ENCODE assay signal across 8 mouse cellular contexts in the genomic region with DNA sequence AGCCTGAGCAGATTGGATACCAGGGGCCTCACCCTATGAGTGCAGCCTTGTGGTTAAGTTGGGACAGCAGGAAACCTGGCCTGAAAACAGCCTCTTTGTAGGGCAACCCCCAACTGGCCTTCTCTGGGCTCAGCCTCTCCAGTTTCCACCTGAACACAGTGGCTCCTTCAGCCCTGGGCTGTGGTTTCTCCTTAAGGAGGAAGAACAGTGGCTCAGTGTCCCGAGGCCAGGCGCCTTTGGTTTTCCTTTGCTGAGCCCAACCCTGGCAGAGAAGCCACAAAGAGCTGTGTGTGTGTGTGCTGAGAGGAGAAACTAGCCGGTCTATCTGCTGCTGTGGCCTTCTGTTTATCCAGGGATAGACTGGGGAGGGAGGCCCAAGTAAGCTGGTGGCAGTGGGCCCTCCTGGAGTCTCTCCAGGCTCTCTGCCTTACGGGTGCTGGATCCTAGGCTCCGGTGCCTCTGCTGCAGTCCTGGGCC. TPM values are rescaled to one million over a fixed set of nuclear protein-coding genes. Genes with fewer than 3 reads are reported as not detected.
DNase-seq lines count a peak whose midpoint lies in the region; ATAC-seq and TF ChIP-seq lines count a peak whose summit lies in the region.

No protein-coding gene starts in this region.

- peak; percentile 30 for ATAC-seq in lung, postnatal 0 days
- peak; percentile 24; the same call in 1 of the 2 replicates for ATAC-seq in midbrain, postnatal 0 days (ENCODE audit: low FRiP score)

- no peaks in the 10 kb centered on the region for H3K36me3 ChIP-seq in lung, postnatal 0 days (ENCODE audit: insufficient read depth, low read length)
- H3K36me3 ChIP-seq in hindbrain, embryonic 10.5 days: no peaks in the 10 kb centered on the region
- no peaks in the 10 kb centered on the region; the same call in 1 of the 2 replicates for H3K36me3 ChIP-seq in midbrain, postnatal 0 days (ENCODE audit: insufficient read depth, low read length)

- no peak overlapping the region for H3K4me3 ChIP-seq in lung, postnatal 0 days (ENCODE audit: low read depth, low read length)
- H3K4me3 ChIP-seq in hindbrain, embryonic 10.5 days: no peak overlapping the region
- no peak overlapping the region for H3K4me3 ChIP-seq in midbrain, postnatal 0 days (ENCODE audit: low read depth, low read length)

- no peak for TF ChIP-seq CTCF in lung, postnatal 0 days (IDR thresholded peaks at IDR 0.05)
- no peak for TF ChIP-seq CTCF in midbrain, postnatal 0 days (IDR thresholded peaks at IDR 0.05)

- H3K9me3 ChIP-seq in lung, postnatal 0 days (ENCODE audit: low read length): no peaks in the 10 kb centered on the region
- no peaks in the 10 kb centered on the region for H3K9me3 ChIP-seq in hindbrain, embryonic 10.5 days
- no peaks in the 10 kb centered on the region for H3K9me3 ChIP-seq in midbrain, postnatal 0 days (ENCODE audit: low read length)

- H3K9ac ChIP-seq in lung, postnatal 0 days (replicated peaks; ENCODE audit: low read depth): no peak overlapping the region
- H3K9ac ChIP-seq in midbrain, postnatal 0 days (replicated peaks; ENCODE audit: low read length, poor library complexity, severe bottlenecking): no peak overlapping the region

- no peaks in the 10 kb centered on the region for H3K27me3 ChIP-seq in lung, postnatal 0 days (replicated peaks; ENCODE audit: insufficient read depth, low read length)
- peaks cover 37% of the 10 kb centered on the region for H3K27me3 ChIP-seq in hindbrain, embryonic 10.5 days (ENCODE audit: insufficient read depth, poor library complexity, severe bottlenecking)
- no peaks in the 10 kb centered on the region for H3K27me3 ChIP-seq in midbrain, postnatal 0 days (ENCODE audit: insufficient read depth, low read length)

- DNase-seq in cerebellum, adult 11-12 months: peak; percentile 63
- DNase-seq in cerebellum, adult 11 months: no peak
- DNase-seq in lung, postnatal 0 days (ENCODE audit: low spot score): no peak
- DNase-seq in lung, postnatal 25 days (ENCODE audit: low spot score): no peak
- DNase-seq in hindbrain, embryonic 10.5 days (ENCODE audit: low spot score): no peak
- peak; percentile 59 for DNase-seq in midbrain, postnatal 0 days (ENCODE audit: low spot score)
- no peak for DNase-seq in urinary bladder, adult 2 months (ENCODE audit: low spot score)
- no peak for DNase-seq in gastrocnemius, adult 8-10 months (ENCODE audit: low spot score in 2 of 2)

- H3K4me1 ChIP-seq in lung, postnatal 0 days (ENCODE audit: insufficient read depth, low read depth, low read length): no peaks in the 10 kb centered on the region
- peaks cover 78% of the 10 kb centered on the region for H3K4me1 ChIP-seq in hindbrain, embryonic 10.5 days (replicated peaks)
- H3K4me1 ChIP-seq in midbrain, postnatal 0 days (ENCODE audit: insufficient read depth, low read length): peaks cover 9% of the 10 kb centered on the region; the same call in 1 of the 2 replicates

- H3K27ac ChIP-seq in lung, postnatal 0 days (ENCODE audit: low read length): no peak overlapping the region
- peak overlapping the region; percentile 70 for H3K27ac ChIP-seq in hindbrain, embryonic 10.5 days
- peak overlapping the region; percentile 32; the same call in 1 of the 2 replicates for H3K27ac ChIP-seq in midbrain, postnatal 0 days (ENCODE audit: low read depth, low read length)

- H3K4me2 ChIP-seq in lung, postnatal 0 days (replicated peaks; ENCODE audit: low read depth, low read length): no peak overlapping the region
- H3K4me2 ChIP-seq in midbrain, postnatal 0 days (ENCODE audit: low read depth, low read length, poor library complexity, severe bottlenecking): no peak overlapping the region

- WGBS in lung, postnatal 0 days: 41% methylated on average over 5 of the region's 5 CpGs
- 52% methylated on average over 5 of the region's 5 CpGs for WGBS in hindbrain, embryonic 10.5 days
- WGBS in midbrain, postnatal 0 days: 53% methylated on average over 5 of the region's 5 CpGs

- TF ChIP-seq EP300 in lung, postnatal 0 days (IDR thresholded peaks at IDR 0.05): no peak

RNA-seq across cellular contexts. Expression of a gene that starts 59.4 kb away (rescaled TPM):
- polyA plus RNA-seq in lung, postnatal 0 days (2015; fragmentation: Nextera tagmentation; extraction: Ambion mirVana): 0.74 and 1.1 TPM in 2 replicates
- 15.0 and 15.6 TPM in 2 replicates for polyA plus RNA-seq in hindbrain, embryonic 10.5 days (2016; fragmentation: Nextera tagmentation; extraction: Ambion mirVana)
- 68.1 and 68.3 TPM in 2 replicates for total RNA-seq in midbrain, postnatal 0 days (2014; rRNA removed)
- polyA plus RNA-seq in midbrain, postnatal 0 days (2015; fragmentation: Nextera tagmentation; extraction: Ambion mirVana): 19.0 and 19.9 TPM in 2 replicates
- 0.74 and 0.81 TPM in 2 replicates for polyA plus RNA-seq in urinary bladder, adult 2 months (2012; rRNA removed)
- under 1 TPM; 0.10 to 0.81 (median 0.28) TPM for total RNA-seq in gastrocnemius, adult 8-10 months (2022)

Comparison
In these comparisons a context has a peak if more than half of its experiments do, and no peak if none do; other contexts are left out.
1. DNase-seq: peak in cerebellum, adult 11-12 months (single experiment) and midbrain, postnatal 0 days (single experiment); none in cerebellum, adult 11 months (single experiment), lung, postnatal 0 days (single experiment), lung, postnatal 25 days (single experiment), hindbrain, embryonic 10.5 days (single experiment), urinary bladder, adult 2 months (single experiment) and gastrocnemius, adult 8-10 months (0 of 2).